Mouse (Mus musculus) thymus, adult 2 months (tissue): ENCODE measurements around the gene Stra6l.

Experiments used
- CTCF ChIP-seq: fragments of 200-500 bp; IDR thresholded peaks from 2 replicates; pipeline ENCODE4 v1.5.1; 2012; ENCODE audit warnings: mild to moderate bottlenecking, control low read depth, low read length, moderate library complexity, borderline replicate concordance; ENCODE audit not compliant: control insufficient read depth, poor library complexity, insufficient read depth; ENCODE audit errors: extremely low read depth
- POLR2A ChIP-seq: fragments of 200-500 bp; IDR thresholded peaks from 2 replicates; pipeline ENCODE4 v1.6.1; 2012; ENCODE audit warnings: mild to moderate bottlenecking, low read length, control low read depth, moderate library complexity; ENCODE audit not compliant: control insufficient read depth, poor library complexity, insufficient read depth; ENCODE audit errors: extremely low read depth

DNA sequence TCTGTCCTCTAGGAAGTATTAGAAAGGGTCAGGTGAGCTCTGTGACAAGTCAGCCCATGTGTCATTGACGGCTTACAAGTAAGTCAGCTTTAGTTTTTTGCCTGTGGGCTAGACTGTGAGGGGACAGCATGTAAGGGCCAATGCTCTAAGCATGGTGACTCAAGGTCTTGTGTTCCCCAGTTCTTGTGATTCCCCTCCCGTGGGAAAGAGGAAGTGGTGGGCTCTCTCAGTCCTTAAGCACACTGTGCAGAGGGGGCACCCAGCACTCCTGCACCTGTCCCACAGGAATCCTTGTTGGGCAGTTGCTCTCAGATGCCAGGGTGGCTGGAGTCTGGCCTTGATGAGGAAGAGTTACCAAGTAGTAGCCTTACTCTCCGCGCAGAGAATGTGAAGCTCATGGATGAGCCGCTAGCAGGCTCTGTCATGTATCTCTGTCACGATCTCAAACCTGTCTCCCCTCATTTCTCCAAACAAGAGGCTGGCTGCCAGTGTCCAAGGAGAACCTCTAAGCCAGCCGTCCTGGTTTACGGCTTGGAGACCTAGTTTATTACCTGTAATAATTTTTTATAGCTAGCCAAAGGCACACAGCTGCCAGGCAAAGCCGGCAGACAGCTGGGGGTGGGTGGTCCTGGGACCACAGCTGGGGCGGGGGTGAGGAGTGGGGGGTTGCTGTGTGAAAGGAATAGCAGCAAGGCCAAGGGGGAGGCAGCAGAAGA is at the start of gene Stra6l:
- no peak for TF ChIP-seq POLR2A
- no peak for TF ChIP-seq CTCF
